In genomic region chr11:11962629-11962954, GRCm38 (mm10) we compare ENCODE assay signal across 10 mouse cellular contexts.
A peak's percentile ranks its signal among the peaks of the same experiment; 100 is the strongest.
DNase-seq lines count a peak whose midpoint lies in the region; ATAC-seq and TF ChIP-seq lines count a peak whose summit lies in the region.
"Had no signal": no experiment of that assay in that cellular context is flagged by ENCODE, and none has a peak within 500 bp of the region (broad histone marks: within the 10 kb centered on the region; RNA-seq: fewer than 3 reads in every experiment).

No protein-coding gene starts in this region.

- no peaks in the 10 kb centered on the region for H3K27me3 ChIP-seq in midbrain, embryonic 13.5 days
- H3K27me3 ChIP-seq in midbrain, embryonic 15.5 days (replicated peaks) = no peaks in the 10 kb centered on the region
- no peaks in the 10 kb centered on the region for H3K27me3 ChIP-seq in heart, embryonic 12.5 days (replicated peaks)
- H3K27me3 ChIP-seq in thymus, adult 2 months (ENCODE audit: control insufficient read depth, insufficient read depth, low read length) = no peaks in the 10 kb centered on the region
- H3K27me3 ChIP-seq: forebrain, embryonic 15.5 days had no signal

- peak; percentile 69 for DNase-seq in gastrocnemius, adult 18-20 months (ENCODE audit: low spot score)
- no peak for DNase-seq in gastrocnemius, postnatal 36 days
- DNase-seq in retina, embryonic 14.5 days (ENCODE audit: low spot score) = peak; percentile 69
- no peak for DNase-seq in layer of hippocampus, postnatal 10 days (ENCODE audit: low spot score in 2 of 2)
- no peak for DNase-seq in thymus, adult 2 months
- DNase-seq: kidney, adult 8-10 months had no signal

- 0 out of 2 replicates have a peak, but pooled peaks have one; percentile 49 for ATAC-seq in midbrain, embryonic 13.5 days
- no peak for ATAC-seq in midbrain, embryonic 15.5 days (replicated peaks)
- ATAC-seq in heart, embryonic 12.5 days (ENCODE audit: insufficient number of reproducible peaks, low FRiP score) = peak; percentile 22; the same call in 1 of the 2 replicates
- ATAC-seq: forebrain, embryonic 15.5 days had no signal

- TF ChIP-seq POLR2A in thymus, adult 2 months (IDR thresholded peaks at IDR 0.05; ENCODE audit: control insufficient read depth, extremely low read depth, insufficient read depth, low read length, poor library complexity) = no peak

- 13% methylated on average over 5 of the region's 5 CpGs for WGBS in midbrain, embryonic 13.5 days
- 8% methylated on average over 5 of the region's 5 CpGs for WGBS in midbrain, embryonic 15.5 days
- WGBS in heart, embryonic 12.5 days = 7% methylated on average over 5 of the region's 5 CpGs
- 87% methylated on average over 5 of the region's 5 CpGs for WGBS in thymus, adult 2 months

- H3K4me1 ChIP-seq in midbrain, embryonic 13.5 days (replicated peaks) = peaks cover 24% of the 10 kb centered on the region
- peaks cover 14% of the 10 kb centered on the region for H3K4me1 ChIP-seq in midbrain, embryonic 15.5 days
- peaks cover 76% of the 10 kb centered on the region for H3K4me1 ChIP-seq in heart, embryonic 12.5 days (replicated peaks)
- peaks cover 2% of the 10 kb centered on the region; the same call in 1 of the 2 replicates for H3K4me1 ChIP-seq in thymus, adult 2 months (replicated peaks; ENCODE audit: control insufficient read depth, insufficient read depth, low read length)
- H3K4me1 ChIP-seq: forebrain, embryonic 15.5 days had no signal

- no peak overlapping the region for H3K4me2 ChIP-seq in midbrain, embryonic 13.5 days (replicated peaks)
- H3K4me2 ChIP-seq in midbrain, embryonic 15.5 days = no peak overlapping the region
- H3K4me2 ChIP-seq in heart, embryonic 12.5 days = no peak overlapping the region
- H3K4me2 ChIP-seq: forebrain, embryonic 15.5 days had no signal

- no peak for TF ChIP-seq CTCF in thymus, adult 2 months (IDR thresholded peaks at IDR 0.05; ENCODE audit: borderline replicate concordance, control insufficient read depth, extremely low read depth, insufficient read depth, low read length, poor library complexity)

- H3K4me3 ChIP-seq in midbrain, embryonic 13.5 days (replicated peaks) = no peak overlapping the region
- H3K4me3 ChIP-seq in midbrain, embryonic 15.5 days = no peak overlapping the region
- H3K4me3 ChIP-seq in heart, embryonic 12.5 days = no peak overlapping the region
- no peak overlapping the region for H3K4me3 ChIP-seq in thymus, adult 2 months (ENCODE audit: control insufficient read depth, insufficient read depth, low read length)
- H3K4me3 ChIP-seq: forebrain, embryonic 15.5 days had no signal

- peaks cover 5% of the 10 kb centered on the region; the same call in 1 of the 2 replicates for H3K36me3 ChIP-seq in midbrain, embryonic 13.5 days
- no peaks in the 10 kb centered on the region for H3K36me3 ChIP-seq in midbrain, embryonic 15.5 days (replicated peaks)
- H3K36me3 ChIP-seq in heart, embryonic 12.5 days = peaks cover 24% of the 10 kb centered on the region
- no peaks in the 10 kb centered on the region for H3K36me3 ChIP-seq in thymus, adult 2 months (ENCODE audit: control insufficient read depth, insufficient read depth, low read length)
- H3K36me3 ChIP-seq: forebrain, embryonic 15.5 days had no signal

- no peak overlapping the region for H3K9ac ChIP-seq in midbrain, embryonic 13.5 days (replicated peaks)
- H3K9ac ChIP-seq in midbrain, embryonic 15.5 days = no peak overlapping the region
- no peak overlapping the region; the same call in 1 of the 2 replicates for H3K9ac ChIP-seq in heart, embryonic 12.5 days
- H3K9ac ChIP-seq: forebrain, embryonic 15.5 days had no signal

- no peak overlapping the region for H3K27ac ChIP-seq in midbrain, embryonic 13.5 days
- H3K27ac ChIP-seq in midbrain, embryonic 15.5 days = no peak overlapping the region
- peak overlapping the region; percentile 90 for H3K27ac ChIP-seq in heart, embryonic 12.5 days (ENCODE audit: poor library complexity, severe bottlenecking)
- no peak overlapping the region for H3K27ac ChIP-seq in thymus, adult 2 months (ENCODE audit: control insufficient read depth, insufficient read depth, low read length)
- H3K27ac ChIP-seq: forebrain, embryonic 15.5 days had no signal

- intact Hi-C loops in gastrocnemius, postnatal 36 days (cut with DNase I) = no loop called here

- no peaks in the 10 kb centered on the region for H3K9me3 ChIP-seq in midbrain, embryonic 13.5 days
- H3K9me3 ChIP-seq in midbrain, embryonic 15.5 days = no peaks in the 10 kb centered on the region
- no peaks in the 10 kb centered on the region for H3K9me3 ChIP-seq in heart, embryonic 12.5 days (replicated peaks)
- H3K9me3 ChIP-seq: forebrain, embryonic 15.5 days had no signal

Comparison
In these comparisons a context has a peak if more than half of its experiments do, and no peak if none do; other contexts are left out.
1. DNase-seq: peak in gastrocnemius, adult 18-20 months (single experiment) and retina, embryonic 14.5 days (single experiment); none in gastrocnemius, postnatal 36 days (0 of 2), layer of hippocampus, postnatal 10 days (0 of 2) and thymus, adult 2 months (single experiment).